Mouse (Mus musculus) induced T-regulatory cell, adult 2 months (primary cell): ENCODE data around the gene Glrx3.

Experiments used
- DNase-seq: peaks from one replicate; pipeline ENCODE4 v3.0.0-alpha.2; 2012; ENCODE audit warnings: low read depth

Gene Glrx3

DNA sequence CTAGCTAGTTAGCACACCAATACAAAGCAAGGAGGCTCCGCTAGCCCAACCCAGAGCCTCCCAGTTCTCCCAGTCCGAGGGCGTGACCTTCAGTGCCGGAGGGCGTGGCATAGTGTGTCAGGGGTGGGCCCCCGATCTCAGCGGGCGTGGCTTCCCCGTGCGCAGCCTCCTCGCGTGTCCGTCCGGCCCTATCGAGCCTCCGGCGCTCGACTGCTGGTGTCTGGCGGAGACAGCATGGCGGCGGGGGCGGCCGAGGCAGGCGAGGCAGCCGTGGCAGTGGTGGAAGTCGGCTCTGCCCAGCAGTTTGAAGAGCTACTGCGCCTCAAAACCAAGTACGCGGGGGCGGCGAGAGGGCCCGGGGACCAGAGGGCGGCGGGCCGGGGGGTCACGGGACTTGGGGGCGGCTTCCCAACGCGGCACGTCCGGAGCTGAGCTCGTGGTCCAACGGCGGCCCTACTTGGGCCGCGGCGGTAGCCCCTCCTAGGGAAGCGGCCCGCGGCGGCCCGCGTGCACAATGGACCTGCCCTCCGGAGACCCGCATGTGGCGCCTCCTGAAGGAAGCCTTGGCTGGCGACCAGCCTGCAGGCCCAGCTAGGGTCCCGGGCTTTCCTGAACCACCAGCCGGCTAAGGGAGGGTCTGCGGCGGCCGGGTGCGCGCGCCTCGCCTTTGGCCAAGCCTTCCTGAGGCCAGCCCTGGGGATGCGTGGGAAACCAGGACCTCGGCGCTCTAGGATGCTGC lies at the start of gene Glrx3:
TSS of gene Glrx3 (plus strand) at position 175 of the 739 bp plus-strand sequence.
- DNase-seq = peak; percentile 96

DNA sequence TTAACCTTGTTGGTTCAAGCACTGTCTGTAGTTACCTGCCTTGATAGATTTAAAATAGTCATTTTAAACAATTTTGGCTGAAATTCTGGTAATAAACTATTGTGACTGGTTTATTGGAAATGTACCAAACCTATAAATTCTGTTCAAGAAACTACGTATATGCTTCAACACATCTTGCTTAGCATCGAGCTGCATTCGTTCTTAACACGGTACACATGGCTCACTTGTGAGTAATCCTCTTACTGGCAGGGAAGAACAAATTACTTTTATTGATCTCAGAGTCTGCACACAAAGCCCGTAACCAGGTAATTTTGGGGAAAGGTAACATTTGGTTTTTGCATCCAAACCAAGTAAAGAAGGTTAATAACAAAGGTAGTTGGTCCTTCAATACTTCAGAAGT lies 49.6 kb upstream of the Glrx3 start:
- no peak for DNase-seq

DNA sequence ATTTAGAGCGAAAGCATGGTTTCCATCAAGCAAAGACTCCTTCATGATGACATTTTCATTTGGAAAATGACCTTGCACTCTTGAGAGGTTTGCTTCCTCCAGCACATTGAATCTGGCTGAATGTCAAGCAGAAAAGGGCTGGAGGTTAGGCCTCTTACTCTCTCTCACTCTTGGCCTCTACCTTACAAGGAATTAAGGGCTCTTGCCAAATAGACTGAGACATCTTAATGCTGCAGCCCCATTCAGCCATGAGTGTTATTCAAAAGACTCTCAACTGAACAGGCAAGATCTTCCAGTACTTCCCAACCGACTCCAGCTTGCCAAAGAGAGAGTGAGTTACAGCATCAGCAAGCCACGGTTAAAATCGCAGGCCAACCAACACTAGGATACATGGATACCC lies 42.0 kb upstream of the Glrx3 start:
- no peak for DNase-seq

DNA sequence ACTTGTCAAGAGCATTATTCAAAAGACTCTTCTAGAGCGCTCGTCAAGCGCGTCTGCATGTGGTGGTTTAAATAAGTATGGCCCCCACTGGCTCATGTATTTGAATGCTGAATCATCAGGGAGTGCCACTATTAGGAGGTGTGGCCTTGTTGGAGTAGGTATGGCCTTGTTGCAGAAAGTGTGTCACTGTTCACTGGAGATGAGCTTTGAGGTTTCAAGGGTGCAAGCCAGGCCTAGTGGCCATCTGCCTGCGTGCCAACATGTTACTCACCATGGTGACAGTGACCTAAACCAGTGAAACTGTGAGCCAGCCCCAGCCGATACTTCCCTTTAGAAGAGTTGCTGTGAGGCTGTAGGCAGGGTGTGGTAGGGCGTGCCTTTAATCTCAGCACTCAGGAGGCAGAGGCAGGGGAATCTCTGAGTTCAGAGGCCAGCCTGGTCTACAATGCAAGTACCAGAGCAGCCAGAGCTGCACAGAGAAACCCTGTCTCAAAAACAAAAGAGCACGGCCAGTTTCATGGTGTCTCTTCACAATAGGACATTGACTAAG lies 40.0 kb upstream of the Glrx3 start:
- no peak for DNase-seq

DNA sequence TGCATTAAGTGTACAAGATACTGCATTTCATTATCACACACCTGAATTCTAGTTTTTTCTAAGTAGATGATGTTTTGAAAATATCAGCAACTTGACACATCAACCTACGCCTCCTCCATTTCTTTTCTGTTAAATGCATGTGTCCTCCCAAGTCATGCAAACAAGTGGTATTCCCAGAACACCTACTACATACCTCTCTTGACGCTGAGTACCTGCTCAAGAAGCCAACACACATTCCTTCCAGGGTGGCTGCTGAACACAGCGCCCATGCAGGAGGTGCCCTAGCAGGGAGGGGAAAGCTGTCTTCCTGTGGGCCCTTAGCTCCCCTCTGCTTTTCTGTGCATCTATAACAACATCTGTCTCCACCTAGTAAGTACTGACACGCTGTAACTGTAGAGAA lies 38.4 kb upstream of the Glrx3 start:
- DNase-seq = no peak

DNA sequence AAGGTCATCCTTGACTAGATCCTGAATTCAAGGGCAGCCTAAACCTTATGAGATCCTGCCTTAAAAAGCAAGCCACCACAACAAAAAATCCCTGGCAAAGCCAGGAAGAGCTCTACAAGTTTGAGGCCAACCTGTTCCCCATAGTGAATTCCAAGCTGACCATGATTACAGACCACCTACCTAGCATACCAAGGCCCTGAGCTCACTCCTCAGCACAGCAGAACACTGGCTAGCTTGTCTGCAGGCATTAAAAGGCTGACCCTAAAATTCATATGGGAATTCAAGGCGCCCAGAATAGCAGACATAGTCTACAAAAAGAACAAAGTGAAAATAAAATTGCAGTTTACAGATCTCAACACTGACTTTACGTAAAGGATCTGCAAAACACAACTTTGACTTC lies 33.3 kb upstream of the Glrx3 start:
- no peak for DNase-seq

DNA sequence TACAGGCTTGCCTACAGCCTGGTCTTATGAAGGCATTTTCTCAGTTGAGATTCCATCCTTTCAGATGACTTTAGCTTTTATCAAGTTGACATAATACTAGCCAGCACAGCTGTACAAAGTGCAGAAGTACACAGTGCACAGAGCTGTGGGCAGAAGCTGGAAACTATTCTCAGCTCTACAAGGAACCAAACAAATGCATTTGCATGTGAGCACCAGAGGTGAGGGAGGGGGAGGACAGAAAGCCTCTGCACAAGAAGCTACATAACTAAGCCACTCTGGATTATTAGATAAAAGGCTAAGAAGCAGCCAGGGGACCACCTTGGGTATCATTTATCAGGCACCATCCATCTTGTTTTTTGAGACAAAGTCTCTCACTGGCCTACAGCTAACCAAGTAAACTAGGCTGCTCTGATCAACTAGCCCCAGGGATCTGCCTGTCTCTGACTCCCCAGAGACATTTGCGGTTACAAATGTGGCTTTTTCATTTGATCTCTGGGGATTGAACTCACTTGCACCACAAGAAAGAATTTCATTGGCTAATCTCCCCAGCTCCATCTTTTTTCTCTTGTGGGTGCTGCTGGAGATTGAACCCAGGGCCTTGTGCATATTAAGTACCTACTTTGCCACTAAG lies 29.9 kb upstream of the Glrx3 start:
- no peak for DNase-seq

DNA sequence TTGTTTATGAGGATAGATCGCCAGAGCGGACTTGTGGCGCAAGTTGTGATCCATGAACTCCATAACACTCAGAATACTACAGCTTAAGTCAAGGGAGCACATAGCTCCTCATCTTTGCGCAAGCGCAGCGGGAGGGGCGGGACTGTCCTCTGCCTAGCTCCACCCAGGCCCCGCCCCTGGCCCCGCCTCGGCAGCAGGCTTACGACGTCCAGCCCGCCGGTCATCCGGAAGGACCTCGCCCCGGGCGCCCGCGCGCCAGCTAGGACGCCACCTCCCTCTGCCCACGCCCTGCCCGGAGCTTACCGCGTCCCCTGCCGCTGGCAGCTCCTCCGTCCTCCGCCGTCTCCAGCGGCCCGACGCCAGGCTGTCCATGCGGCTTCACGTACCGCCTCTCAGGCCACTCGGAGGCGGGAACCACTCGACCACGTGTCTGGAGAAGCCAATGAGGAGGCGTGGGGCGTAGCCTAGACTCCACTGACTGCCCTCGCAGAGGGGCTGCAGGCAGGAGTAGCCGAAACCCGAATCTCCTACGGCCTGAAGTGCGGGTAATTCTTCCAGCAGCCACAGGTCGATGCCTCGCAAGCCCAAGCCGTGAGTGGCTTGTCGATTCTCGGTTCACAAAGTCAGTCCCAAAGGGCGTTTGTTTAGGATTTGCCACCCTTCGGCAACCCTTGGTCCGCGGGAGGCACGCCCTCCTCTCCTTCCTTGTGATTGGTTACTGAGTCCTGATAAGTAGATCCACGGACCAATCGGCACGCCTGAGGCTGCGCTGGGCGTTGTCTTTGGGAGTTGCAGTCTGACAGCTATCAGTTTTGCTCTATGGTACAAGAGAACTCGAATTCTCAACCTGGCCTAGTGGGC lies 26.8 kb upstream of the Glrx3 start, which contains the start of gene 9430038I01Rik:
TSS of gene 9430038I01Rik (minus strand) at position 426 of the 861 bp plus-strand sequence.
- DNase-seq = peak; percentile 98

DNA sequence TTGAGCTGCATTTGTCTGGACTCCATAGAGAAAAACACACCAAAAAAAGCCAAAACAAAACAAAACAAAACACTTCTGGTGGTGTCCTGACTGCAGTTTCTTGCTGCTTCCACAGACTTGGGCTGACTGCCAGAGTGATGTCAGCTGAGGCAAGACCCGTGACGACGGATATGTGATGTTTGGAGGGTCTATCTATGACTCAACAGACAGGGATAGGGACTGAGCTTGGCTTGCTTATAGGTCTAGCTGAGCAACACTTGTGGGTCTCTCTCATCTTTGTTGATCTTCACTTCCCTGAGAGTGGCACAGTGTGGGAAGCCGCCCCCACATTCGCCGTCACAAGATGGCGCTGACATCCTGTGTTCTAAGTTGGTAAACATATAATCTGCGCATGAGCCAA lies 22.7 kb upstream of the Glrx3 start:
- peak; percentile 54 for DNase-seq

DNA sequence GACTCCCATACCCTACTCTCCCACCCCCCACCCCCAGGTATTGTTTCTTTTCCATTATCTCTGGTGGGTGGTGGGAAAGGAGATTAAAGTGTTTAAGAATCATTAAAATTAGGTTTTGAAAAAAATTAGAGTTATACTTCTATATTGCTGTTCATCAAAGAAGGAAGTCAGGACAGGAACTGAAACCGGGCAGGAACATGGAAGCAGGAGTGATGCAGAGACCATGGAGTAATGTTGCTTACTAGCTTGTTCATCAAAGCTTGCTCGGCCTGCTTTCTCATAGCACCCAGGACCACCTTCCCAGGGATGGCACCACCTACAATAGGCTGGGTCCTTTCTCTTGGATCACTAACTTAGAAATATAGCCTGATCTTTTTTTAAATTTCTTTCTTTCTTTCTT lies 16.9 kb upstream of the Glrx3 start:
- no peak for DNase-seq

DNA sequence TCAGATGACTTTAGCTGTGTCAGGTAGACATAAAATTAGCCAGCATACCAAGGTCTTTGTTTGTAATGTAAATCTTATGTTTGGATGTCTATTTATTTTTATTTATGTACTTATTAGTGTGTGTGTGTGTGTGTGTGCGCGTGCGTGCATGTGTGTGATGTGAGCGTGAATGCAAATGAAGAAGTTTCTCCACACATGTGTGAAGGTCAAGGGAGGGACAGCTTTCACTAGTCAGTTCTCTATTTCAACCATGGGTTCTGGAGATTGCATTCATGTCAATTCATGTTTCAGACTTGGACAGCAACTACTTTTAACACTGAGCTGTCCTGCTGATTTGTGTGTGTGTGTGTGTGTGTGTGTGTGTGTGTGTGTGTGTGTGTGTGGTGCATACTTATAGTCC lies 16.2 kb upstream of the Glrx3 start:
- no peak for DNase-seq

DNA sequence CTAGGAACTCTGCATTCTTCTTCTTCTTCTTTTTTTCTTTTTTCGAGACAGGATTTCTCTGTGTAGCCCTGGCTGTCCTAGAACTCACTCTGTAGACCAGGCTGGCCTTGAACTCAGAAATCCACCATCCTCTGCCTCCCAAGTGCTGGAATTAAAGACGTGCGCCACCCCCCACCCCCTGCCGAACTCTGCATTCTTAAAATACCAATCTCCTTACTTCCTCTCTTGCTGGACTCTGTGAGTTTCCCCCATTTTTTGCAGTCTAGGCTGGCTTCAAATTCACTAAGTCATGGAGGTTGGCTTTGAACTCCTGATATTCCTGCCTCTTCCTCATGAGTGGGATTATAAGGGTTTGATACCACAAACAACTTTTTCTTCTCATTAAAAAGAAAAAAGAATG lies 10.7 kb upstream of the Glrx3 start:
- DNase-seq = no peak

DNA sequence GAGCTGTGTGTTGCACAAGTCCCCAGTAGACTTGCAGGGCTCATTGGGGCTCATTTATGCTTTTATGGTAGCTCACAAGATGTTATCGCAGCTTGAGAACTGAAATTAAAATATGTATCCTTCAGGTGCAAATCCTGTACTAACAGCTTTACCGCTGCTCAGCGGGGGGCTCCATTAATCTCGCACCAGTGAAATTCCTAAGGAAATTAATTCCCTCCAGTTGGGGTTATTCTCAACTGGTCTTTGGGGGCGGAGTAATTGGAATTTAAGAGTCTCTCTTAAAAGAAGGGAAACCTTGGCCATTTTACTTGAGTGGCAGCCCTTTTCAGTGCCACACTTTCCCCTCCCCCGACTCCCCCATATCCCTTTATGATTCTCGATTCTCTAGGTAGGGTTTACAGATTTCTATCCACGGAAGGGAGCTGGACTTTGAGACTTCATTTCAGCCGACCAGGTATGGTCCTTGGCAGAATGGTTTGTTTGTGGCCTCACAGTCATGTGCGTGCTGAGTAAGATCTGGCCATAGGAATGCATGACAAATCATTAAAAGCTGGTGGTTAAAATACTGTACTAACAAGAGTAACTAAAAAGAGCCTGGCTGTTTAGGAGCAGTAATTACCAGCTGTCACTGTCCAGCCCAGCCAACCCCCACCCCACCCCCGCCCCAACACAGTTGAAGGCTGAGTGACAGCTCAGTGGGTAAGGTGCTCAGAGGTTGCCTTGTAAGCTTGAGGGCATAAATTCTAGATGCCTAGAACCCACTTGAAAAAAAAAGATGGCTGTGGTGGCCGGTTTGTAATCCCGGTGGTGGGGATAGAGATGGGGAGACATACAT lies 5.4 kb upstream of the Glrx3 start:
- no peak for DNase-seq

DNA sequence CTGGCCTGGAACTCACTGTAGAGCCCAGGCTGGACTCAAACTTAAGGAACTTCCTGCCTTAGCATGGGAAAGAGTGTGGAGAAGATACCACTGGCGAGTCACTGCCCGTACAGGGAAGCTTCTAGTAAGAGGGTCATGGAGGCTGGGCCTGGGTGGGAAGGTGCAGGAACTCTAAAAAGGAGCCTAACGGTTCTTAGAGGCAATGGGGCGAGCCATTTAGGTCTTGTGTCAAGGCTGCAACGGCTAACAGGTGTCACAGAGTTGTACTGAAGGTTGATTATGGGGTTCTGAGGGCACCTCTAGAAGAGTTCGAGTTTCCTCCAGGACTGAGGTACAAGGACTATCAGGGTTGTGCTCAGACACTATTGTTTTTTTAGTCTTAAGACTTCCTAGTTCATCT lies 513 bp upstream of the Glrx3 start:
- DNase-seq = no peak

DNA sequence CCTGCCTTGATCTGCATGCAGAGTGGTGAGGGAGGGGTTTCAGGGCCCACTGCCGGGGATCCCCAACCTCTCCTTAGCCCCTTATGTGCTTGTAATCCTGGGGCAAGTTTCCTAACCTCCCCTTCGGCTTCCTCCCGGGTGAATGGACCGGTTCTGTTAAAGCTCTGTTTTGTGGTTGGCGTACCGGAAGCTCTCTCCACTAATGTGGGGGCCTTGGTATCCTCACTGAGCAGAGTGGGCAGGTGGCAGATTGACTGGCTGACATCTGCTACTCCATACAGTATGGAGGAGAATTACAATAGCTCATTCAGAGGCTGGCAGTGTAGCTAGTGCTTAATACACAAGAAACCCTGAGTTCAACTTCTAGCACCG lies 751 bp downstream of the Glrx3 start:
- DNase-seq = peak; percentile 60

DNA sequence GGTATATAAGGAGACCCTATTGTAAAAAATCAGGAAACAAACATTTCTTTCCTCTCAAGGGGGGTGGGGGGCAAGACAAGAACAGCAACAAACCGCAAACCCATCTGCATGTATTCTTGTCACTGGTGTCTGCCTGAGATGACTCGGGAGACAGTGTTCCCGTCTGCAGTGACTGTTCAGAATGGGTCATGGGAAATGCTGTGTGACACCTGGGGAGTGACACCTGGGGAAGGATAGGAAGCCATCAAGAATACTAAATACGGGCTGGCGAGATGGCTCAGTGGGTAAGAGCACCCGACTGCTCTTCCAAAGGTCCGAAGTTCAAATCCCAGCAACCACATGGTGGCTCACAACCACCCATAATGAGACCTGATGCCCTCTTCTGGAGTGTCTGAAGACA lies 1.5 kb downstream of the Glrx3 start:
- DNase-seq = peak; percentile 17

DNA sequence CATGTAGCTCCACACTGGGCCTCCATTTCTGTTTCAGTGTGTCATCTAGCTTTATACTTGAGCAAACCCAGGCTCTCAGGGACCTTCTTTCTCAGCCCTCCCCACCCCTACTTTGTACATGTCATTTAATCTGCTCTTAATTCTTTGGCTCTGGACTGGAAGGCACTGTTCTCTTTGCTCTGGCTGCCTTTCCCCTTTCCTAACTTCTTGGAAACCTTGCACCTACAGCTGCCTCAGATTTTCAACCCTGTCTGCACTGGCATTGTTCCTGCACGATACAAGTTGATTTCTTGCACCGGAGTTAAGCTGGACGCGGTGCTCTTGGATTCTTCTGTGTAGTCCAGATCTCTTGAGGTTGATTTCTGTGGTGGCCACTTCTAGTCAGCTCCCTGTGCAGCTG lies 5.5 kb downstream of the Glrx3 start:
- no peak for DNase-seq

DNA sequence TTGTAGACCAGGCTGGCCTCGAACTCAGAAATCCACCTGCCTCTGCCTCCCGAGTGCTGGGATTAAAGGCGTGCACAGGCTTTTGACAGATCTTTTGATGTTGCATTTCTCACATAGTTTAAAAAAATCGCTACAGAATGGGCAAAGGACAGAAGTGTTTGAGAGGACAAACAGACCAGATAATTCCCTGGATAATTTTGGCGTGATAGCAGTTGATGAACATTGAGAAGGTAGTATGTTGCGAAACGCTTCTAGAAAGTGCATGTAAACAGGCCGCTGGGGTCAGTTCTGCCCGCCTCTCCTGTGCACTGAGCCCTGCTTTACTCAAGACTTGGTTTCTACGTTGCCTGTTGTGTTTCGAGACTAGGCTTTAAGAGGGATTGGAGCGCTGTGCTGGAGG lies 7.9 kb downstream of the Glrx3 start:
- DNase-seq = no peak

DNA sequence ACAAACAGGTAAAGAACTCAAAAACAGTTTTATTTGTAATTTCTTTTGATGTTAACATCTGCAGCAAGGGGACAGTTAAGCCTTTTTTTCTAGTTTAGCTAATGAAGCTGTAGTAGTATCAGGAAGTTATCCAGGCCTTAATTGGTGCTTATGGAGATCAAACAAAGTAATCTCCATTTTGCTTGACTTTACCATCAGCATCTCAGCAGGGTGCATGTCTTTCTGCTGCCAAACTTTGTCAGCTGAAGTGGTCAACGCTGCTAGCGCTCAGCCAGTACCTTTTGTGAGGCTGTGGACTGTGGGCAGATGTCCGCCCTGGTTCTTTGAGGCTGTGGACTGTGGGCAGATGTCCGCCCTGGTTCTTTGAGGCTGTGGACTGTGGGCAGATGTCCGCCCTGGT lies 24.0 kb downstream of the Glrx3 start:
- no peak for DNase-seq

DNA sequence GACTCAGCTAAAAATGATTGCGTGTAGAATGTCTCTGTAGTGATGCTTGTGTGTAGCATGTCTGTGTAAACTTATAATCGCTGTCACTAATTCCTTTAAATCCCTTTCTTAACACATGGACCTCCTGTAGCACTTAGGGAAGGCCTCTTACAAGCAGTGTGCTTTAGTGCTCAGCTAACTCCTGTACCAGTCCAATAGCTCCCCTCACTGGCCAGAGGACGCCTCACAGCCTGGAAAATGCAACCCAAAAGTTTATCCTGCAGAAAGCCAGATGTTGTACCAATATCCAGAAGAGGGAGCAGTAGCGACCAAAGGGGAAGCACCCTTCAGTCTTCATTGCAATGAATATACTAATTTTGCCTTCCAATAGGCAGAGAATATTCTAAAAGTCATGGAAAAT lies 30.8 kb downstream of the Glrx3 start:
- DNase-seq = peak; percentile 29

DNA sequence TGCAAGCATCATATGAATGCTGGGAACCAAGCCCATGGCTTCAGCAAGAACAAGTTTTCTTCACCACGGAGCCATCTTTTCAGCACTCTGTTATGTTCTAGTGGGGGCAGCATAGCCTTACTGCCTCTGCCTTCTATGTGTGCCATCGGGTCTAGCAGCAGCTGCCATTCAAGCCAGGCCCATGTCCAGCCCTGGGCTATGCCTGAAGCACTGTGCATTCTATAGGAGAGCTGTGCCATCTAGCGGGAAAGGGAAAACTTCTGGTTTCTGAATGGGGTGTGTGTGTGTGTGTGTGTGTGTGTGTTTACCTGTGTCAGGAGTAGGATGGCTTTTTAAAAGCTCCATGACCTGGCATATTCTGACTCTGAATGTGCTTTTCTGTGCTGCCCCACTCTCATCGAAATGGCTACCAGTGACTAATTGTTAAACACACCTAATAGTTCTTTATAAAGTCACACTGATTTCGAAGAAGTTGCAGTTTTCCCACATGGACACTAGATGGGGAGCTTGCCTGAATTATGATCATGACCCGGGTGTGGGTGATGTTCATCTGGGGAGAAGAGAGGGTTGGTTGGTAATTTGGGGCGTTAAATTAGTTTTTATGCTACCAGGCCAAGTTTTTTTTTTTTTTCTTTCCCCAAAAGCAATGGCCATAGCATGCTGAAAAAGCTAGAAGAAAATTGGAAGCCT lies 34.2 kb downstream of the Glrx3 start:
- DNase-seq = peak; percentile 20
